Mouse (Mus musculus): ENCODE measurements at regions not wholly inside any gene's neighbourhood (a gene's known extent, or its start where the extent isn't known, plus 50 kb on each side); places are given as distances from the start of the nearest gene placed in this dataset.
"Not testable (repeated sequence)": the region's sequence is repeated elsewhere in the genome, so short reads cannot be mapped to it uniquely, and the experiment has no call there.

GRCm38 (mm10) chr17:81256106-81256505 is 185.5 kb upstream of the Gm11096 start:
- WGBS: 41% methylated on average over 3 of the region's 3 CpGs
- no peaks in the 10 kb centered on the region for H3K27me3 ChIP-seq (ENCODE audit: control insufficient read depth, insufficient read depth, low read depth, low read length)

GRCm38 (mm10) chr17:81250748-81251147 is 185.9 kb upstream of the Thumpd2 start:
- no peaks in the 10 kb centered on the region for H3K4me1 ChIP-seq (ENCODE audit: control insufficient read depth, insufficient read depth, low read length)
- H3K9me3 ChIP-seq (replicated peaks; ENCODE audit: control insufficient read depth, low read length, poor library complexity, severe bottlenecking): no peaks in the 10 kb centered on the region
- no peak overlapping the region for H3K4me2 ChIP-seq (ENCODE audit: low read length)
- ATAC-seq: no peak
- WGBS: 85% methylated on average over 3 of the region's 3 CpGs
- no peaks in the 10 kb centered on the region for H3K27me3 ChIP-seq (ENCODE audit: control insufficient read depth, insufficient read depth, low read depth, low read length)
- H3K9ac ChIP-seq (ENCODE audit: low read depth, low read length): no peak overlapping the region
- H3K36me3 ChIP-seq (ENCODE audit: control insufficient read depth, insufficient read depth, low read length): no peaks in the 10 kb centered on the region
- no peak overlapping the region for H3K27ac ChIP-seq (ENCODE audit: low read length)
- no peak overlapping the region for H3K4me3 ChIP-seq (ENCODE audit: low read depth, low read length)

More at GRCm38 (mm10) chr17:81256106-81256505, 185.5 kb upstream of the Gm11096 start:
- H3K9ac ChIP-seq (ENCODE audit: low read depth, low read length): no peak overlapping the region
- H3K9me3 ChIP-seq (replicated peaks; ENCODE audit: control insufficient read depth, low read length, poor library complexity, severe bottlenecking): no peaks in the 10 kb centered on the region
- H3K27ac ChIP-seq (ENCODE audit: low read length): no peak overlapping the region
- H3K4me1 ChIP-seq (ENCODE audit: control insufficient read depth, insufficient read depth, low read length): no peaks in the 10 kb centered on the region
- no peak for ATAC-seq
- H3K36me3 ChIP-seq (ENCODE audit: control insufficient read depth, insufficient read depth, low read length): no peaks in the 10 kb centered on the region
- H3K4me3 ChIP-seq (ENCODE audit: low read depth, low read length): no peak overlapping the region
- no peak overlapping the region for H3K4me2 ChIP-seq (ENCODE audit: low read length)

- Histone ChIP-seq H3K27ac (ENCODE audit: low read length) (no peak overlapping the region), H3K9me3 (replicated peaks; ENCODE audit: control insufficient read depth, low read length, poor library complexity, severe bottlenecking) (no peaks in the 10 kb centered on the region), H3K4me3 (ENCODE audit: low read depth, low read length) (no peak overlapping the region), H3K36me3 (ENCODE audit: control insufficient read depth, insufficient read depth, low read length) (no peaks in the 10 kb centered on the region), H3K4me2 (ENCODE audit: low read length) (no peak overlapping the region), H3K9ac (ENCODE audit: low read depth, low read length) (no peak overlapping the region), H3K27me3 (ENCODE audit: control insufficient read depth, insufficient read depth, low read depth, low read length) (no peaks in the 10 kb centered on the region), H3K4me1 (ENCODE audit: control insufficient read depth, insufficient read depth, low read length) (no peaks in the 10 kb centered on the region)
- ATAC-seq: no peak
- 95% methylated on average over 6 of the region's 6 CpGs for WGBS
These were observed 181.3 kb upstream of the Thumpd2 start for GRCm38 (mm10) chr17:81246156-81246555.

- not testable (repeated sequence) for H3K9me3 ChIP-seq (replicated peaks; ENCODE audit: control insufficient read depth, low read length, poor library complexity, severe bottlenecking)
- WGBS: 97% methylated on average over 12 of the region's 18 CpGs
These were observed 166.9 kb upstream of the Thumpd2 start for GRCm38 (mm10) chr17:81231771-81232170.

GRCm38 (mm10) chr17:81225281-81225680 is 160.4 kb upstream of the Thumpd2 start:
- no peak overlapping the region for H3K4me3 ChIP-seq (ENCODE audit: low read depth, low read length)
- no peak overlapping the region for H3K27ac ChIP-seq (ENCODE audit: low read length)
- H3K9me3 ChIP-seq (replicated peaks; ENCODE audit: control insufficient read depth, low read length, poor library complexity, severe bottlenecking): no peaks in the 10 kb centered on the region
- H3K4me2 ChIP-seq (ENCODE audit: low read length): no peak overlapping the region
- H3K36me3 ChIP-seq (ENCODE audit: control insufficient read depth, insufficient read depth, low read length): no peaks in the 10 kb centered on the region
- no peaks in the 10 kb centered on the region for H3K27me3 ChIP-seq (ENCODE audit: control insufficient read depth, insufficient read depth, low read depth, low read length)
- no peak for ATAC-seq
- no peaks in the 10 kb centered on the region for H3K4me1 ChIP-seq (ENCODE audit: control insufficient read depth, insufficient read depth, low read length)
- no peak overlapping the region for H3K9ac ChIP-seq (ENCODE audit: low read depth, low read length)

More at GRCm38 (mm10) chr17:81231771-81232170, 166.9 kb upstream of the Thumpd2 start:
- H3K27me3 ChIP-seq (ENCODE audit: control insufficient read depth, insufficient read depth, low read depth, low read length); H3K4me2 ChIP-seq (ENCODE audit: low read length); H3K4me3 ChIP-seq (ENCODE audit: low read depth, low read length); H3K9ac ChIP-seq (ENCODE audit: low read depth, low read length); H3K36me3 ChIP-seq (ENCODE audit: control insufficient read depth, insufficient read depth, low read length); H3K4me1 ChIP-seq (ENCODE audit: control insufficient read depth, insufficient read depth, low read length); H3K27ac ChIP-seq (ENCODE audit: low read length); ATAC-seq: not testable (repeated sequence)

GRCm38 (mm10) chr17:81221436-81221835 is 156.6 kb upstream of the Thumpd2 start:
- no peaks in the 10 kb centered on the region for H3K4me1 ChIP-seq (ENCODE audit: control insufficient read depth, insufficient read depth, low read length)

GRCm38 (mm10) chr17:81214844-81215243 is 150.0 kb upstream of the Thumpd2 start:
- 92% methylated on average over 7 of the region's 7 CpGs for WGBS
- ATAC-seq: no peak
- no peak overlapping the region for H3K27ac ChIP-seq (ENCODE audit: low read length)

More at GRCm38 (mm10) chr17:81221436-81221835, 156.6 kb upstream of the Thumpd2 start:
- ATAC-seq: no peak
- H3K36me3 ChIP-seq (ENCODE audit: control insufficient read depth, insufficient read depth, low read length): no peaks in the 10 kb centered on the region
- WGBS: 88% methylated on average over 3 of the region's 3 CpGs
- no peak overlapping the region for H3K4me2 ChIP-seq (ENCODE audit: low read length)
- H3K27me3 ChIP-seq (ENCODE audit: control insufficient read depth, insufficient read depth, low read depth, low read length): no peaks in the 10 kb centered on the region
- H3K9ac ChIP-seq (ENCODE audit: low read depth, low read length): no peak overlapping the region
- no peak overlapping the region for H3K27ac ChIP-seq (ENCODE audit: low read length)
- H3K9me3 ChIP-seq (replicated peaks; ENCODE audit: control insufficient read depth, low read length, poor library complexity, severe bottlenecking): no peaks in the 10 kb centered on the region
- no peak overlapping the region for H3K4me3 ChIP-seq (ENCODE audit: low read depth, low read length)

GRCm38 (mm10) chr17:81212043-81212442 is 147.2 kb upstream of the Thumpd2 start:
- Histone ChIP-seq H3K36me3 (ENCODE audit: control insufficient read depth, insufficient read depth, low read length) (no peaks in the 10 kb centered on the region), H3K4me1 (ENCODE audit: control insufficient read depth, insufficient read depth, low read length) (no peaks in the 10 kb centered on the region)
- 90% methylated on average over 3 of the region's 3 CpGs for WGBS

More at GRCm38 (mm10) chr17:81214844-81215243, 150.0 kb upstream of the Thumpd2 start:
- Histone ChIP-seq H3K4me1 (ENCODE audit: control insufficient read depth, insufficient read depth, low read length) (no peaks in the 10 kb centered on the region), H3K4me2 (ENCODE audit: low read length) (no peak overlapping the region), H3K27me3 (ENCODE audit: control insufficient read depth, insufficient read depth, low read depth, low read length) (no peaks in the 10 kb centered on the region), H3K9ac (ENCODE audit: low read depth, low read length) (no peak overlapping the region), H3K9me3 (replicated peaks; ENCODE audit: control insufficient read depth, low read length, poor library complexity, severe bottlenecking) (no peaks in the 10 kb centered on the region), H3K4me3 (ENCODE audit: low read depth, low read length) (no peak overlapping the region), H3K36me3 (ENCODE audit: control insufficient read depth, insufficient read depth, low read length) (no peaks in the 10 kb centered on the region)

GRCm38 (mm10) chr17:81210389-81210788 is 145.5 kb upstream of the Thumpd2 start:
- ATAC-seq: no peak
- WGBS: 95% methylated on average over 2 of the region's 2 CpGs
- no peaks in the 10 kb centered on the region for H3K27me3 ChIP-seq (ENCODE audit: control insufficient read depth, insufficient read depth, low read depth, low read length)

More at GRCm38 (mm10) chr17:81212043-81212442, 147.2 kb upstream of the Thumpd2 start:
- H3K9me3 ChIP-seq (replicated peaks; ENCODE audit: control insufficient read depth, low read length, poor library complexity, severe bottlenecking): no peaks in the 10 kb centered on the region
- H3K27ac ChIP-seq (ENCODE audit: low read length): no peak overlapping the region
- H3K9ac ChIP-seq (ENCODE audit: low read depth, low read length): no peak overlapping the region
- no peaks in the 10 kb centered on the region for H3K27me3 ChIP-seq (ENCODE audit: control insufficient read depth, insufficient read depth, low read depth, low read length)
- ATAC-seq: no peak
- no peak overlapping the region for H3K4me2 ChIP-seq (ENCODE audit: low read length)
- H3K4me3 ChIP-seq (ENCODE audit: low read depth, low read length): no peak overlapping the region

More at GRCm38 (mm10) chr17:81210389-81210788, 145.5 kb upstream of the Thumpd2 start:
- Histone ChIP-seq H3K4me1 (ENCODE audit: control insufficient read depth, insufficient read depth, low read length) (no peaks in the 10 kb centered on the region), H3K4me2 (ENCODE audit: low read length) (no peak overlapping the region), H3K4me3 (ENCODE audit: low read depth, low read length) (no peak overlapping the region), H3K9me3 (replicated peaks; ENCODE audit: control insufficient read depth, low read length, poor library complexity, severe bottlenecking) (no peaks in the 10 kb centered on the region; the same call in 1 of the 2 replicates), H3K36me3 (ENCODE audit: control insufficient read depth, insufficient read depth, low read length) (no peaks in the 10 kb centered on the region), H3K27ac (ENCODE audit: low read length) (no peak overlapping the region), H3K9ac (ENCODE audit: low read depth, low read length) (no peak overlapping the region)

Data from midbrain, embryonic 16.5 days (tissue).